Mouse (Mus musculus) thymus, adult 18-20 months (tissue): ENCODE data around the gene Nup43.
"Not testable (repeated sequence)": the region's sequence is repeated elsewhere in the genome, so short reads cannot be mapped to it uniquely, and the experiment has no call there.

Experiments used
- DNase-seq, 2 experiments: peaks; one replicate each; pipeline ENCODE4 v3.0.0; 2022; ENCODE audit warnings: mixed read lengths in 2 of 2

Gene Nup43

DNA sequence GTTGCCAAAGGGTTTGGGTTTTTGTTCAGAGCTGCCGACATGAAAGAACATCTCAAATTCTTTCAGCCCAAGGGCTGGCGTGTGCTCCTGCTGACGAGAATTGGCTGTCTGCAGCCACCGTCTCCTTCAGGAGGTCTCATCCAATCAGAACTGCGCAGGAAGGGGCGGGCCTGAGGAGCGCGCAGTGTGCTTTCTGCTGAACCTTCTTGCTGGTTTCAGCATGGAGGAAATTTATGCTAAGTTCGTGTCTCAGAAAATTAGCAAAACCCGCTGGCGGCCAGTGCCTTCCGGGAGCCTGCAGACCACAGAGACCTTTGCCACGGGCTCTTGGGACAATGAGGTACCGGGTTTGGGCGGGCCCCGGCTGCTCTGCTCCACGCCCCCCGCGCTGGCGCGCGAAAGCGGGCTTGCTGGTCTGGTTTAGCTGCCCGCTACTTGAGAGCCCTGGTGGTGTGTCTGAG is at the start of gene Nup43:
Nup43 (plus strand) TSS at position 162 of the 461 bp plus-strand sequence.
- DNase-seq, result peak; percentile 76 to 84

DNA sequence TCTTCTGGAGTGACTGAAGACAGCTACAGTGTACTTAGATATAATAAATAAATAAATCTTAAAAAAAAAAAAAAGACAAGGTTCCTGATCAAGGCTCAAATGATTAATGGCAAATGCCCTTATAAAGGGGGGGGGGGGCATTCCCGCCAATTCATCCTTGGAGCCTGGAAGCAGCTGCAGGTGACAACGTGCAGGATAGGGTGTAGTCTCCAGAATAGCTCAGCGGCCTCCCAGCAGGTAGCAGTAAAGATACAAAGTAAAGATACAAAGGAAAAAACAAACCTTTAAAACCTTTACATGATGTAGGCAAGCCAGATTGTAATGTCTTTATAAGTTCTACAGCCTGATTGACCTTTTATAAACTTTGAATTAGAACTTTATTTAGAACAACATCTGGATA is 49.7 kb upstream of the Nup43 start:
- DNase-seq, result not testable (repeated sequence)

DNA sequence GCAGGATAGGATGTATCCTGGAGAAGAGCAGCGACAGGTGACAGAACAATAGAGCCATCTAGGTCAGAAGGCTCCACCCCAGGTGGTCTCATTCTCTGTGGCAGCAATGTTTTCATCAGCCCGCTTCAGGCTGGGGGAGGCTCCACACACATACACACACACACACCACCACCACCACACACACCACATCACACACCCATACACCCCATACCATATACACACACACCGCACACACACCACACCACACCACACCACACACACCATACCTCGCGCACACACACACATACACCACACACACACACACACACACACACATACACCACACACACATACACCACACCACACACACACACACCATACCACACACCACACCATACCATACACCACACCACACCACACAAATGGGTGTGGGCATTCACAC is 47.5 kb upstream of the Nup43 start:
- DNase-seq, result no peak

DNA sequence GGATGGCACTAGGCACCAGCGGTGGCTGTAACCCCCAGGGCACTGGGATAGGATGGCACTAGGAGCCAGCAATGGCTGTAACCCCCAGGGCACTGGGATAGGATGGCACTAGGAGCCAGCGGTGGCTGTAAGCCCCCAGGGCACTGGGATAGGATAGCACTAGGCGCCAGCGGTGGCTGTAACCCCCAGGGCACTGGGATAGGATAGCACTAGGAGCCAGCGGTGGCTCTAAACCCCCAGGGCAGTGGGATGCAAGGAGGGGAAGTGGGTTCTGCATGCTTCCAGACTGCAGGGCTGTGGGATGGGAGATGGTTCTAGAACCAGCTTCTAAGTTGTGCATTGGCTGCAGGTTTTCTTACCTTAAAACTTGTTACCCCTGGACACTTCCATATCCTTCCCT is 46.6 kb upstream of the Nup43 start:
- no peak for DNase-seq

DNA sequence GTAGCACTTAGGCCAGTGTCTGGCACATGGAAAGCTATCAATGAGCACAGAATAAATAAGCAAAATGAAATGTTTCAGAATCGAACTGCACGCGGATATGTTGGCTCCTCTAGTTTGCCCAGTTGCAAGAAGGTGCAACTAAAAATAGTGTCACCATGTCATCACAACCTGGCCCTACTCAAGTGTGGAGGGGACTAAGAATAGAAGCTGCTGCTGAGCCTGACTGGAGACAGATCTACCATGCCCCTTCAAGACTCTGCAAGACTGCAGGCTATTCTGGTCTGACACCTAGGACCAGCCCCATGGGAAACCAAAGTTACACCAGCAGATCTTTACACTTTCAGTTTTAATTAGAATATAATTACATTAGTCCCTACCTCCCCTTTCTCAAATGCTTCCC is 44.9 kb upstream of the Nup43 start:
- DNase-seq, result no peak

DNA sequence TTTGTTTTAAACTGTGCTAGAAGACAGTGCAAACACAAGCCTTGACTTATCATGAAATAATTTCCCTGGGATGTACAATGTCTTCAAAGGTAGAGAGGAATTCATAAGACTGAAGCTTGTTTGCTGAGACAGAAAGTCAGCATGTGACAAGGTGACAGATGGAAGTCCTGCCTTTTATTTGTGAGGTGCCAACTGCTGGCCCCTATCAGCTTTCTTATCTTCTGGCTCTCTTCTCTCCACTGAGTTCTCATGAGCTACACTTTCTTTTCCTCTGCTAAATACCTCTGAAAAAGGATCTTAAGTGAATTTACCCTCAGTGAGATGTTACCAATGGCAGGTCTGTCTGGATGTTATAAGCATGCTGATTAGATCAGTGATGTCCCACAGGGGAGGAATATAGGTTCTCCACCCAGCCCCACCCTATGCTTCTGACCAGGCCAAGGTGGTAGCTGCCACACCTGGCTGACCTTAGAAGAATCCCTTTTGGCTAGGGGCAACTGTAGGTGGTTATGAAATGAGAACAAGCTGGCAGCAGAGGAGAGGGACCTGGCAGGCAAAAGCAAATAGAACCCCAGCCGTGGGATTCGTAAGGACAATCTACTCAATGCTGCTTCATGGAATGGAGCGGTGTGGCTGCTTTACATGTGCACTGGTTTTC is 43.3 kb upstream of the Nup43 start:
- DNase-seq, result no peak

DNA sequence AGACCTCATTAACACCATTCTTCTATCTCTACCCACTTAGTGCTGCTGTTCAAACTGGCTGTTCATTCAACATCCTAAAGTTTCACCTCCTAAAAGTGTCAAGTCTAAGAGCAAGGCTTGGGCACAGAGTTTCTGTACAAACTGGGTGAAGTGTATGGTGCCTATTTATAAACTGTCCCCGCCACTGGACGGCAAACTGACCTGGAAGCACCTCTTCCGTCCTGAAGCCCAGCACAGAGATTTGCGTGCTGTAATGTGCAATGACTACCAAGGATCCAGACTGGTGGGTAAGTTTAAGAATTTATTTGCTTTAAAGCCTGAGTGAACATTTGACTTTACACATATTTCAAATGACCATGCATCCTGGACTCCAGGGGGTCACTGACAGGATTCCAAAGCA is 38.2 kb upstream of the Nup43 start:
- DNase-seq, result no peak

DNA sequence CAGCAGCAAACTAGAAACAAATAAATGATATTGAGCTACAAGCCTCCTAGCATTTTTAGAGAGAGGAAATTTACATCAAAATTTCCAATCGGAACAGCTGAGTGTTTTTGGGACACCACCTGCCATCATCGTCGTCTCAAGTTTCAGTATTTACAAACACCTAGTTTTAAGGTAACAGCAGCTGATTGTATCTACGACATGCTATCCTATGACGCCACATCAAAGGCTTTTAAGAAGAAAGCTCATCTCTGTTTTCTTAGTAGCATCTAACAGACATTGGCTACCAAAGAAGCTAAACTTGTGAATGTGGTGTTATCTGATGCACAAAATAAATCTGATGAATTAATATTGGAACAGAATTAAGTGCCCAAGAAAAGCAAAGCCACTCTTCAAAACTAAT is 37.0 kb upstream of the Nup43 start:
- no peak for DNase-seq

DNA sequence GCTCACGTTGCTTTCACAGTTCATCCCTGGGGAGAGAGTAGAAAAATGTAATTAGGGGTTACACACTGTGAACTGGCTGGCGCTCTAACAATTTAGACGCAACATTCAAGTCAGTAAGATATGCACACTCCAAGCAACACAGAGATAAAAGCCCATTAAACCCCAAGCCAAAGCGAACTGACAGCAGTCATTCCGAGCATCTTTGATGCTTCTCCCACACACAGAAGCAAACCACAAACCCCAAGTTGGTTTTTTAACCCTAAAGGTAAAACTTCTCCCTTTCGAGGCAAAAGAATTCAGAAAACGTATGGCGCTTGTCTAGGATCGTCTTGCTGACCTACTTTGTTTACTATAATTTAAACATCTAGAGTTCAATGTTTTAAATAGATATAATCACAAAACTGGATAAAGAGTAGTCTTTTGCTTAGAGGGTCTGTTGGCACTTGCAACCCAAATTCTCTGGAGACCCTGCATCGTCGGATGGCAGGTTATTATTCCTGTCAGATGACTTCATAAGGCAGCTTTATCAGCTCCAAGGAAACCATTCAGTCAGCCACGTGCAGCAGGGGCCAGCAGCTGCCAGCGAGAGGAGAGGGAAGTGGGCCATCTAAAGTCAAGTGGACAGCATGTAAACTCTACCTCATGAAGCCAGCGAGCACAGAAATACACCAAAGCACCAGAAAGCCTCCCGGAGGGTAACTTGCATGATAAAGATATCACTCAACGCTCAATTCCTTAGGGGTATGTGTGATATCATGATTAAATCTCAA is 36.2 kb upstream of the Nup43 start:
- no peak for DNase-seq

DNA sequence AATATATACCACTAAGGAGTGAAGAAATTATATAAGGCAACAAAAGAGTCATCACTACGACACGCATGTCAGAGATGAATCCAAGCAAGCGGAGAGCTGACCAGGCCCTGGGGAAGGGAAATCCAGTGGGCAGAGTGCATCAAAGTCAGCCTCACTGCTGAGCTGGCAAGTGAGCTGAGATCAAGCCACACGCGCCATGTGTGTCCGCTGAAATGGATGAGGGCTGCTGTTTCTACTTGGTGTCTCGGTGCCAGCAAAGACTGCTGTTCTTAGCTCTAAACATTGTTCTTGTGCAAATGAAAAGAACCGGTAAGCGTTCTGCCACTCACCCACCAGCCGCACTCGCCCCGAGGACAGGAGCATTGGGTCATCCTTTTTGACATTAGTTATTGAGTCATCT is 26.9 kb upstream of the Nup43 start:
- DNase-seq, result no peak

DNA sequence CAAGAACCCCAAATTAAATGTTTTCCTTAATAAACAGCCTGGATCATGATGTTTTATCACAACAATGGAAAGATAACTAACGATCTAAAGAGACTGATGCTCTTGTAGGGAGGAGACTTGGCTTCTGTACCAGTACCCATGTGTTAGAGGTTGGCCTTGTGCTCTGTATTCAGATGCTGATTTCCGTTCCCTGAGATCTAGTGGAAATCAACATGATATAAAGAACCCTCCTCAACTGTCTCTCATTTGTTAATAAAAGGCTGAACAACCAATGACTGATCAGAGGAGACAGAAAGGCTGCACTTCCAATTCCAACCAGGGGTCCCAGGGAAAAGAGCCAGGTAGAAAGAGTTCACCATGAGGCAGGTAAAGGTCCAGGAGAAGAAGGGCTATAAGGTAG is 21.4 kb upstream of the Nup43 start:
- DNase-seq, result no peak

DNA sequence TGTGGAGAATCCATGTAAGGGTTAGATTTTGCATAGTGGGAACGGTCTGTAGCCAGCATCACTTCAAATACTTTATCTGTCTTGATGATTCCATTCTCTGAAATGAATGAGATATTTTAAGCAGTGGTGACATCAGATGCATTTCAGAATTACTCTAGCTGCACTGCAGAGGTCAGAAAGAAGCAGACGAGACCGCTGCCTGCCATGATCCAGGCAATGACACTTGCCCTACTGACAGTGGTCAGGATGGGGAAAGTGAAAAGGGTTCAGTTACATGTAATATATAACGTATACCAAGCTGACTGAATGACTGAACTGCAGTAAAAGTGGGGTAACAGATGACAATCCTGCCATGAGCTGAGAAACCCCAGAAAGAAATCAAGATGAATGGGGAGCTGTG is 18.2 kb upstream of the Nup43 start:
- DNase-seq, result no peak

DNA sequence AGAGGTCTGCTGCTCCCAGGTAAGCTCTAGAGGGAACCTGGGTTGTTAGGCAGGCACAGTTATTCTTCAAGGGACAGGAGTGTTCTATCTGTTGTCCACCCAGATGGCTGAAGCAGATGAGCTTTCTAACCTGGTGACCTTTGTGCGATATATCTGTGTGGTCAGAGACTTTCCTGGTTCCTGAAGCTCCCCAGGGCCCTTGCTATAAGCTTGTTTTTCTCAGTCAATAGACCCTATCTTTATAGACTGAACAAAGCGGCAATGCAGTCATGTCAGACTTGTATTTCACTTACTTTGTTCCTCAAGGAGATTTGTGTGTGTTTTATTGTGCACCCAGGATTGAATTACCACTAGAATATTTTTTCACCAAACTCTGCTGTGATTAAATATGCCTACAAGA is 16.2 kb upstream of the Nup43 start:
- DNase-seq, result no peak

DNA sequence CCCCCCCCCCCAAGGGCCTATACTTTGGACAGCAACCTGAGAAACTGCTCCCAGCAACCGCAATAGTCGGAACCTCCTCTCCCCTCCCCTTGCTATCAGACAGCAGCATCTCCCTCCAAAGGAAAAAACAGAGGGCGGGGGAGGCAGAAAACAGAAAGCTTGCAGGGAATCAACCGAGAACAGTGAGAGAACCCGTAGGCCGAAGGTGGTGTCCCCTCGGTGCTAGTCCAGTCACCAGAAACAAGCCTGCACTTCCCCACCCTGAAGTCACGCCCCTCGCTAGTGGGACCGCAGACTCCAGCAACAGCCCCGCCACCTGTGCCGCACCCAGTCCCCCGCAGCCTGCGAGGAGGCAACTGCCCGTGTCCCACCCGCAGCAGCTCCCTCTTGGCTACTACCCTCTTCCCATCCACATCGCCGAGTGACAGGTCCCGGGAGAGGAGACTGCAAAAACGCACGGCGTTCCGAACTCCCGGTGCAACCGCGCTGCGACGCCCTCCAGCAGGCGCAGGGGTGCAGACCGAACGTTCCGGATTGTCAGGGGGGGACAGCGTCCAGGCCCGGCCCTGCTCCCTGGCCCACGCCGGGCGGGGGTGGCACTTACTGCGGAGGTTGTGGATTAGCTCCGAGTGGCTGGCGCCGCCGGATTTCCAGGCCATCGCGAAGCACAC is 4.7 kb upstream of the Nup43 start:
- DNase-seq, result peak; percentile 56 to 58

DNA sequence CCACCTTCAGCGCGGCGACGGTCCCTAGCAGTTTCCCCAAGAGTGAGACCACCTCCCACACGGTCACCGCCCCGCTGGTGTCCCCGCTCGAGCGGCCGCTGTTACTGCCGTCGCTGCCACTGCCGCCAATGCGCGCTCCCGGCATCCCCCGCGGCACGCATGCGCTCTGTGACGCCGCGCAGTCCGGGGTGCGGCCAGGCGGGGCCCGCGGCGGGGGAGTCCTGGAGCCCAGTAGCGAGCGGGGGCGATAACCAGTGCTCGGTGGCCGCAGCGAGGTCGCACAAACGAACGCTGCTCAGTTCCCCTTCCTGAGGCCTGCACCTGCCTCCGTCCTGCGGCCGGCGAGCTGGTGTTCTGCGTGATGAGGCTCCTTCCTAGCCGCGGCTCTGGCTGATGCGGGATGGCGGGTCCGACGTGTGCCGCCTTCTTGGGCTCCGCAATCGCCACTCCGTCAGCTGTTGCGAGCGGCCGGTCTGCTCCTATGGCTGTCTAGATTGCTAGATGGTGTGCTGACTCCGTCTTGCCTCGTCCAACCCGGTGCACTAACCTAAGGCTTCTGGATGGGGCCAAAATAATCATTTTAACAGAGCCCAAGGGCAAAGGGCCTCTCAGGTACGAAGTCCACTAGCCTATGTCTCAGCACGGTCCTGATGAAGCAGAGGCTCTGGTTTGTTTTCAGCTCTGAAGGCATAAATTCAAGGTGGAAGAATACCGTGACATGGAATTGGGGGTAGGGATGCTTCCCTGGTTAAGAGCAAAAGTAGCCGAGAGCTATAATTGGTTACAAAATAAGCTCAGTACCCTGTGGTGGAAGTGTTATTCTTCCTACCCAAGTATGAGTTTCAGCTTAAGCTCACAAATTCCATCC is 3.9 kb upstream of the Nup43 start:
- DNase-seq, result peak; percentile 81

DNA sequence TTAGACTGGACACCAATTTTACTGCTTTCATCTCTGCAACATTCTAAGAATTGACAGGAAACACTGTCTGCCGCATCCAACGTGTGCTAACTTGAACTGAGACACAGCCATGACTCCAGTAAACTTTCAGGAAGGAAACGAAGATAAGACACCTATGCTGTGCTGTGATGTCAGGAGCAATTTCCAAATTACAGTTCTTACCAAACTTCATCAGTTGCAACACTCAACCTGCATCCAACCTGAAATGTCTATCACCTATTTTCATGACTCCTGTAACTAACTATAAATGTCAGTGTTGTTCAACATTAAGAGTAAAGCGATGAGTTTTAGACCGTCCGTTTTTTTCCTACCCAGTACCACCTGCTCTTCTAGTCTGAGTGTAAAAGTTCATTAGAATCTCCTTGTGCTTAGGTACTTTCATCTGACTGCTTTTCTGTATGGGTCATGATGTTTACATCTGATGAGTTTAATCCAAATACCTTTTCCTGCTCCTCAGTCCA is 3.2 kb upstream of the Nup43 start:
- no peak for DNase-seq

DNA sequence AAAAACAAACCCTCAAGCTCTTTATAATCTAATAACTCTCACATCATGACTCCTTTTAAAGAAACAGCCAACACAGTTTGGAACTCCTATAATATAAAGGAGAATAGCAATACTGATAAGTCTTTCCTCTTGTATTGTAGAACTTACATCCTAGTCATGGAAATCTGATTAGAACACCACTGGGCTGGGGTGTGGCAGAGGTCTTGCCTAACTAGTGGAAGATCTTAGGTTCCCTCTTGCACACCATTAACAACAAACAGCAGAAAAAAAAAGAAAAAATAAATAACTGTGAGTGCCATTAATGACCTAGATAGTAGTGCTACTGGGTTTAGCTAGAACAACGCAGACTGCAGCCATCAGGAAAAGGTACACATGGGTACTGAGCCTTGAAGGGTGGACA is 2.4 kb upstream of the Nup43 start:
- no peak for DNase-seq

DNA sequence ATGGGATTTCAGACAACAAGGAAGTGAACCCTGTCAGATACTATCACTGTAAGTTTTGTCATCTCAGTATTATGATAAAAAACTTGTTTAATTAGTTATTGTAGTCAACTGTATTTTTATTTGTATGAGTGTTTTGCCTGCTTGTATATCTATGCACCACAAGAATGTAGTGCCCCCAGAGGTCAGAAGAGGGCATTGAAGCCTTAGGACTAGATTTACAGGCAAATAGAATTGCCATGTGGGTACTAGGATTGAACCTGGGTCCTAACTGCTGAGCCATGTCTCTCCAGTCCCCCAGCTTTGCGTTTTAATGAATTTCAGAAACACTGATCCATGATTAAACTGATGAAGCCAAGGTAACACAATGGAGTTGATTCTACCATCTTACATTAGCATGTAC is 6.4 kb downstream of the Nup43 start:
- no peak for DNase-seq

DNA sequence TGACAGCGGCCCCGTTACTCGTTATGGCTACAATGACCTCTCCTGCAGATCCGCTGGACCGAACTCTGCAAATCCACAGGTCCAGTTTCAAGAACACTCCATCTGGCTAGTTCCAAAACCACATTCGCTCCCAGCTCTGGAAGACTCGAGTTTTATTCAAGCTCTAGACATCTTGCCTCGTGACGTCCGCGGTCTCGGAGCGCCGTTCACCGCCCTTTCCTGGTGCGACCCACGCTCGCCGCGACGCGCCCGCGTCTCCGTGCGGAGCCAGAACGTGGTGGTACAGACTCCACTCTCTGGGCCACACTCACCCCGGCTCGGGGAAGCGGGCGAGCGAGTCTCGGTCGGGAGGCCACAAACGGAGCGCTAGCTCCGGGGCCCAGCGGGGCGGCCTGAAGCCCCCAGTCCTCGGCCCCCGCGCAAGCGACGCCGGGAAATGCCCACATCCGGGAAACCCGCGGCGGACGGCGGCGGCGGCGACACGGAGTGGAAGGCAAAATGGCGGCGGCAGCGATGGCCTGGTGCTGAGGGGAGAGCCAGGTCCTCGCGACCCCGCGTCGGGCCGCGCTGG is 13.5 kb downstream of the Nup43 start, which contains the start of the genes Pcmt1 and Lats1:
Pcmt1 (minus strand) TSS at position 406 of the 571 bp plus-strand sequence.
Lats1 (plus strand) TSS at position 484 of the 571 bp plus-strand sequence.
- DNase-seq, result peak; percentile 77 to 78

DNA sequence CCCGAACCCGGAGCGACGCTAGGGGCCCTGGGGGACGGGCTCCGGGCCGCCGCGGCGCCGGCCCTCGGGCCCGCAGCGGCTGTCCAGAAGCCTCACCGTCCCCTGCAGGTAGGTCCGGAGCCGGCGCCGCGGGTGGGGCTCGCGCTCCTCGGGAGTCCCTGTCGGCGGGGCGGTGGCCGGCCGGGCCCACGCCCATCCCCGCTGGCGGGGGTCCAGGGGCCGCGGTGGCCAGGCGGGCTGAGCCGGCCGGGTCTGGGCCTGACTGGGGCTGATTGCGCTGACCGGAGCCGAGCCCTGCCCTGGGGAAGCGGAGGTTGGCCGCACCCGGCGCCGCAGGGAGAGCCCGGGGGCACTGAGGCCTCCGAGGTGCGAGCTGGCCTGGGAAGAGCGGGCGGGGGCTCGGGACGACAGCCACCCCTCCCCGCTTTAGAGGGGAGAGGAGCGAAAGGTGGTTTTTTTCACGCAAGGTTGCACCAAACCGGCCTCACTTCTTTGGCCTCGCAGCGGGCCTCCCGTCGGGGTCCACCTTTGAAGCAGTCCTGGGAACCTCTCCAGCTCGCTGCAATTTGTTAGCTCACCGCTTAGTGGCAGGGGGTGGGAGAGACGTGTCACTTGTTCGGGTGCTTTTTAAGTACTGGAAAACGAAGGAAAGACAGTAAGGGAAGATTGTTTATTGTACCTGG is 14.2 kb downstream of the Nup43 start:
- DNase-seq, result peak; percentile 38 to 59

DNA sequence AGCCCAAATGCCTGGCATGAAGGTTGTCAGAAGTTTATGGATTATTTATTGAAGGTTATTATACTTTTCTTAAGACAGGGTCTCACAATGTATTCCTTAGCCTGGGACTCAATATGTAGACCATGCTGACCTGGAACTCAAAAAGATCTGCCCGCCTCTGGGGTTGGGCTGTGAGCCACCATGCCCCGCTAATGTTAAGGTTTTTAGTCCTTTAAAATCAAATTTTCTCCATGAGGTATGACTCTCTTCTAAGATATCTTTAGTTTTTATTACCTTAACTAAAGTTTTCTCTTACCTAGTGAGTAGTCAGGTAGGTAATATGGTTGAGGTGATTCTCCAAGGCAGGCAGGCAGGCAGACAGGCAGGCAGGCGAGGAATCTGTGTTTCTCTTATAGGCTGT is 14.9 kb downstream of the Nup43 start:
- DNase-seq, result no peak

DNA sequence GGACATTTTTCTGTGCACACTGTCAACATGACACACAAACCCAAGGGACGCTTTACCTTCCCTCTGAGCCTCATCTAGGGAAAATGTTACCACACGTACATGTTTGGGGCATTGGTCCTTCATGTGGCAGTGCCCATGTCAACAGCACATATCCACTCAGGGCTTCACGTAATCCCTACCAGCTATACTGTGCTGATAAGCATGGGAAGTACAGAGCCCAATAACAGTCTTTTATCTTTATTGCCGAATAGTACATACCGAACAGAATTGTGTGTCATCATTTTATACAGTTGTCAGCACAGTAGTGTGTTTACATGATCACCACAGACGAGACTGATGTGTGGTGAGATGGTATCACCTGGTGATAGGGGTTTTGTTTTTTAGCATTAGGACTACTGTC is 19.6 kb downstream of the Nup43 start:
- no peak for DNase-seq
